Mouse (Mus musculus): ENCODE measurements around the gene Megf6. TPM values are rescaled to one million over a fixed set of nuclear protein-coding genes. Genes with fewer than 3 reads are reported as not detected.
A peak's percentile ranks its signal among the peaks of the same experiment; 100 is the strongest.

Megf6 gene
- polyA plus RNA-seq, 1 experiment from 2014 or later = 12.4 TPM

GRCm38 (mm10) chr4:154170021-154170420 lies 509 bp upstream of the Megf6 start:
- peak overlapping the region; percentile 57 for H3K4me3 ChIP-seq (ENCODE audit: low read depth, low read length)
- H3K36me3 ChIP-seq (ENCODE audit: control insufficient read depth, insufficient read depth, low read length) = no peaks in the 10 kb centered on the region
- H3K9ac ChIP-seq (ENCODE audit: low read length) = peak overlapping the region; percentile 39
- H3K9me3 ChIP-seq (ENCODE audit: control insufficient read depth, low read length) = no peaks in the 10 kb centered on the region
- peak; percentile 45 for ATAC-seq (ENCODE audit: low FRiP score)
- H3K27me3 ChIP-seq (ENCODE audit: control insufficient read depth, insufficient read depth, low read length) = peaks cover 29% of the 10 kb centered on the region
- WGBS = 1% methylated on average over 15 of the region's 15 CpGs
- DNase-seq (ENCODE audit: low spot score, missing footprints) = peak; percentile 94
- peak overlapping the region; percentile 95 for H3K4me2 ChIP-seq
- no peak overlapping the region for H3K27ac ChIP-seq (ENCODE audit: low read depth, low read length)
- H3K4me1 ChIP-seq (ENCODE audit: control insufficient read depth, insufficient read depth, low read length) = peaks cover 16% of the 10 kb centered on the region

- H3K4me1 ChIP-seq (ENCODE audit: control insufficient read depth, insufficient read depth, low read length) = peaks cover 16% of the 10 kb centered on the region
- peak; percentile 96 for DNase-seq (ENCODE audit: low spot score, missing footprints)
- no peaks in the 10 kb centered on the region for H3K9me3 ChIP-seq (ENCODE audit: control insufficient read depth, low read length)
- H3K36me3 ChIP-seq (ENCODE audit: control insufficient read depth, insufficient read depth, low read length) = no peaks in the 10 kb centered on the region
- peak; percentile 56 for ATAC-seq (ENCODE audit: low FRiP score)
- WGBS = 1% methylated on average over 37 of the region's 37 CpGs
- peak overlapping the region; percentile 95 for H3K4me2 ChIP-seq
- H3K4me3 ChIP-seq (ENCODE audit: low read depth, low read length) = peak overlapping the region; percentile 57
- H3K27ac ChIP-seq (ENCODE audit: low read depth, low read length) = no peak overlapping the region; the same call in 1 of the 2 replicates
- H3K27me3 ChIP-seq (ENCODE audit: control insufficient read depth, insufficient read depth, low read length) = peaks cover 29% of the 10 kb centered on the region
- peak overlapping the region; percentile 73 for H3K9ac ChIP-seq (ENCODE audit: low read length)
These were observed 811 bp downstream of the Megf6 start for GRCm38 (mm10) chr4:154171151-154171930.

- H3K27me3 ChIP-seq (ENCODE audit: control insufficient read depth, insufficient read depth, low read length) = peaks cover 29% of the 10 kb centered on the region
- peak; percentile 90 for DNase-seq (ENCODE audit: low spot score, missing footprints)
- H3K4me2 ChIP-seq = peak overlapping the region; percentile 95
- peak overlapping the region; percentile 73 for H3K9ac ChIP-seq (ENCODE audit: low read length)
- no peaks in the 10 kb centered on the region for H3K9me3 ChIP-seq (ENCODE audit: control insufficient read depth, low read length)
- H3K27ac ChIP-seq (ENCODE audit: low read depth, low read length) = no peak overlapping the region
- no peak for ATAC-seq (ENCODE audit: low FRiP score)
- peaks cover 16% of the 10 kb centered on the region for H3K4me1 ChIP-seq (ENCODE audit: control insufficient read depth, insufficient read depth, low read length)
- 42% methylated on average over 13 of the region's 13 CpGs for WGBS
- H3K4me3 ChIP-seq (ENCODE audit: low read depth, low read length) = peak overlapping the region; percentile 57
- H3K36me3 ChIP-seq (ENCODE audit: control insufficient read depth, insufficient read depth, low read length) = no peaks in the 10 kb centered on the region
These were observed 1.5 kb downstream of the Megf6 start for GRCm38 (mm10) chr4:154171931-154172604.

- peaks cover 4% of the 10 kb centered on the region; the same call in 1 of the 2 replicates for H3K4me1 ChIP-seq (ENCODE audit: control insufficient read depth, insufficient read depth, low read length)
- H3K9me3 ChIP-seq (ENCODE audit: control insufficient read depth, low read length) = no peaks in the 10 kb centered on the region
- no peak overlapping the region for H3K4me3 ChIP-seq (ENCODE audit: low read depth, low read length)
- H3K9ac ChIP-seq (ENCODE audit: low read length) = no peak overlapping the region
- no peaks in the 10 kb centered on the region for H3K36me3 ChIP-seq (ENCODE audit: control insufficient read depth, insufficient read depth, low read length)
- no peak overlapping the region for H3K27ac ChIP-seq (ENCODE audit: low read depth, low read length)
- no peaks in the 10 kb centered on the region; the same call in none of the 2 replicates for H3K27me3 ChIP-seq (ENCODE audit: control insufficient read depth, insufficient read depth, low read length)
- ATAC-seq (ENCODE audit: low FRiP score) (no peak), DNase-seq (ENCODE audit: low spot score, missing footprints) (no peak)
- no peak overlapping the region for H3K4me2 ChIP-seq
- WGBS = 75% methylated on average over 8 of the region's 8 CpGs
These were observed 6.7 kb downstream of the Megf6 start for GRCm38 (mm10) chr4:154177257-154177656.

- ATAC-seq (ENCODE audit: low FRiP score) = no peak
- WGBS = 94% methylated on average over 7 of the region's 7 CpGs
- no peaks in the 10 kb centered on the region for H3K9me3 ChIP-seq (ENCODE audit: control insufficient read depth, low read length)
- no peak for DNase-seq (ENCODE audit: low spot score, missing footprints)
- no peak overlapping the region for H3K4me2 ChIP-seq
- H3K27me3 ChIP-seq (ENCODE audit: control insufficient read depth, insufficient read depth, low read length) = no peaks in the 10 kb centered on the region
- H3K4me1 ChIP-seq (ENCODE audit: control insufficient read depth, insufficient read depth, low read length) = no peaks in the 10 kb centered on the region
- H3K4me3 ChIP-seq (ENCODE audit: low read depth, low read length) = no peak overlapping the region
- H3K9ac ChIP-seq (ENCODE audit: low read length) = no peak overlapping the region
- no peaks in the 10 kb centered on the region; the same call in 1 of the 2 replicates for H3K36me3 ChIP-seq (ENCODE audit: control insufficient read depth, insufficient read depth, low read length)
- H3K27ac ChIP-seq (ENCODE audit: low read depth, low read length) = no peak overlapping the region
These were observed 10.5 kb downstream of the Megf6 start for GRCm38 (mm10) chr4:154181001-154181400.

- Histone ChIP-seq H3K36me3 (ENCODE audit: control insufficient read depth, insufficient read depth, low read length) (no peaks in the 10 kb centered on the region; the same call in 1 of the 2 replicates), H3K9ac (ENCODE audit: low read length) (no peak overlapping the region)
- ATAC-seq (ENCODE audit: low FRiP score) = no peak
These were observed 13.0 kb downstream of the Megf6 start for GRCm38 (mm10) chr4:154183566-154183965.

GRCm38 (mm10) chr4:154185001-154185400 lies 14.5 kb downstream of the Megf6 start:
- no peaks in the 10 kb centered on the region for H3K27me3 ChIP-seq (ENCODE audit: control insufficient read depth, insufficient read depth, low read length)
- no peaks in the 10 kb centered on the region; the same call in 1 of the 2 replicates for H3K36me3 ChIP-seq (ENCODE audit: control insufficient read depth, insufficient read depth, low read length)
- DNase-seq (ENCODE audit: low spot score, missing footprints) = no peak
- H3K9ac ChIP-seq (ENCODE audit: low read length) = no peak overlapping the region
- no peak overlapping the region for H3K4me2 ChIP-seq
- H3K27ac ChIP-seq (ENCODE audit: low read depth, low read length) = no peak overlapping the region
- no peak overlapping the region for H3K4me3 ChIP-seq (ENCODE audit: low read depth, low read length)
- no peak for ATAC-seq (ENCODE audit: low FRiP score)
- no peaks in the 10 kb centered on the region for H3K4me1 ChIP-seq (ENCODE audit: control insufficient read depth, insufficient read depth, low read length)
- no peaks in the 10 kb centered on the region for H3K9me3 ChIP-seq (ENCODE audit: control insufficient read depth, low read length)
- 79% methylated on average over 5 of the region's 5 CpGs for WGBS

More at GRCm38 (mm10) chr4:154183566-154183965, 13.0 kb downstream of the Megf6 start:
- Histone ChIP-seq H3K27ac (ENCODE audit: low read depth, low read length) (no peak overlapping the region), H3K4me3 (ENCODE audit: low read depth, low read length) (no peak overlapping the region), H3K4me1 (ENCODE audit: control insufficient read depth, insufficient read depth, low read length) (no peaks in the 10 kb centered on the region), H3K9me3 (ENCODE audit: control insufficient read depth, low read length) (no peaks in the 10 kb centered on the region), H3K27me3 (ENCODE audit: control insufficient read depth, insufficient read depth, low read length) (no peaks in the 10 kb centered on the region), H3K4me2 (no peak overlapping the region)
- WGBS = 83% methylated on average over 5 of the region's 5 CpGs
- no peak for DNase-seq (ENCODE audit: low spot score, missing footprints)

- WGBS = 83% methylated on average over 11 of the region's 11 CpGs
- H3K27me3 ChIP-seq (ENCODE audit: control insufficient read depth, insufficient read depth, low read length) = no peaks in the 10 kb centered on the region
- no peak overlapping the region for H3K9ac ChIP-seq (ENCODE audit: low read length)
- ATAC-seq (ENCODE audit: low FRiP score) (no peak), DNase-seq (ENCODE audit: low spot score, missing footprints) (no peak)
- H3K36me3 ChIP-seq (ENCODE audit: control insufficient read depth, insufficient read depth, low read length) = no peaks in the 10 kb centered on the region; the same call in 1 of the 2 replicates
- H3K27ac ChIP-seq (ENCODE audit: low read depth, low read length) = no peak overlapping the region
- H3K4me1 ChIP-seq (ENCODE audit: control insufficient read depth, insufficient read depth, low read length) = no peaks in the 10 kb centered on the region
- H3K9me3 ChIP-seq (ENCODE audit: control insufficient read depth, low read length) = no peaks in the 10 kb centered on the region
- no peak overlapping the region for H3K4me3 ChIP-seq (ENCODE audit: low read depth, low read length)
- H3K4me2 ChIP-seq = no peak overlapping the region
These were observed 15.5 kb downstream of the Megf6 start for GRCm38 (mm10) chr4:154186002-154186537.

GRCm38 (mm10) chr4:154188948-154189347 lies 18.4 kb downstream of the Megf6 start:
- Histone ChIP-seq H3K27ac (ENCODE audit: low read depth, low read length) (no peak overlapping the region), H3K9me3 (ENCODE audit: control insufficient read depth, low read length) (no peaks in the 10 kb centered on the region), H3K4me2 (no peak overlapping the region), H3K27me3 (ENCODE audit: control insufficient read depth, insufficient read depth, low read length) (no peaks in the 10 kb centered on the region), H3K4me3 (ENCODE audit: low read depth, low read length) (no peak overlapping the region), H3K36me3 (ENCODE audit: control insufficient read depth, insufficient read depth, low read length) (no peaks in the 10 kb centered on the region; the same call in 1 of the 2 replicates), H3K9ac (ENCODE audit: low read length) (no peak overlapping the region), H3K4me1 (ENCODE audit: control insufficient read depth, insufficient read depth, low read length) (no peaks in the 10 kb centered on the region)
- no peak for DNase-seq (ENCODE audit: low spot score, missing footprints)
- WGBS = 78% methylated on average over 8 of the region's 8 CpGs
- ATAC-seq (ENCODE audit: low FRiP score) = no peak

Measured in midbrain, embryonic 11.5 days (tissue).